ENCODE assay signal across 8 mouse cellular contexts in the genomic region with DNA sequence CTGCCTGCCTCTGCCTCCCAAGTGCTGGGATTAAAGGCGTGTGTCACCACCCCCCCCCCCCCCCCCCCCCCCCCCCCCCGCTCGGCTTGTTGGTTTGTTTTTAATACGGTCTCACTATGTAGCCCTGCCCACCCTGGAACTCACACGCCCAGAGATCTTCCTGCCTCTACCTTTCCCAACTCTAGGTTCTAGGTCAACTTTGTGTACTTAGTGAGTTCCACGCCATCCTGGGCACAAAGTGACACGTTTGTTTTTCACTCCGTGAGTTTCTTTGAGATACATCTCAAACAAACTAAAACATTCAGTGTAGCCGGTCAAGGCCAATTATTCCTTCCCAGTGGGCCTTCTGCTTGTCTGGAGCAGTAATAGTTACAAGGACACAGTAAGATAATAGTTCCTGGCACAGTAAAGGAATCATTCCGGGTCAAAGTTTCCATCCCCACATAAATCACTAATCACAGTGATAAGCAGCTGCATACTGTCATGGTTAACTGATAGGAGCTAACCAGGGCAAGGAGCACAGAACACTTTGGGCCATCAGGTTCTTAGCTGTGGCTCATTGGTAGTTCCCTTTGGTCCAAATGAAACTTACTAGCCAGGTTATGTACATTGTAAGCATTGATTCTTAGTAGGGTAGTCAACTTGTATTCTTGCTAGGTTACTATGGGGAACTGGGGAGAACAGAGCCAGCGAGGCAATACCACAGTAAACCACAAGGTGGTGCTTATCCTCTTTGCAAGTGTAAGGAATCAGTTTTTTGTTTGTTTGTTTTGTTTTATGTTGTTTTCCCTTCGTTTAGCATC. TPM values are rescaled to one million over a fixed set of nuclear protein-coding genes. Genes with fewer than 3 reads are reported as not detected.
DNase-seq lines count a peak whose midpoint lies in the region; ATAC-seq and TF ChIP-seq lines count a peak whose summit lies in the region.

No protein-coding gene starts in this region.

- H3K4me1 ChIP-seq in thymus, adult 2 months (replicated peaks; ENCODE audit: control insufficient read depth, insufficient read depth, low read length) = no peaks in the 10 kb centered on the region
- 0 out of 2 replicates have a peak, but pooled peaks cover 3% of the 10 kb centered on the region for H3K4me1 ChIP-seq in forebrain, embryonic 16.5 days (replicated peaks; ENCODE audit: control insufficient read depth, insufficient read depth, low read length)
- no peaks in the 10 kb centered on the region for H3K4me1 ChIP-seq in intestine, embryonic 15.5 days (replicated peaks)
- H3K4me1 ChIP-seq in liver, embryonic 11.5 days (replicated peaks; ENCODE audit: control insufficient read depth, insufficient read depth, low read length) = no peaks in the 10 kb centered on the region

- no peak overlapping the region for H3K27ac ChIP-seq in thymus, adult 2 months (ENCODE audit: control insufficient read depth, insufficient read depth, low read length)
- H3K27ac ChIP-seq in forebrain, embryonic 16.5 days (ENCODE audit: low read length) = no peak overlapping the region
- no peak overlapping the region for H3K27ac ChIP-seq in intestine, embryonic 15.5 days
- H3K27ac ChIP-seq in liver, embryonic 11.5 days (ENCODE audit: low read depth, low read length) = no peak overlapping the region

- 62% methylated on average over 7 of the region's 12 CpGs for WGBS in thymus, adult 2 months
- 71% methylated on average over 8 of the region's 12 CpGs for WGBS in forebrain, embryonic 16.5 days
- WGBS in intestine, embryonic 15.5 days = 53% methylated on average over 9 of the region's 12 CpGs
- WGBS in liver, embryonic 11.5 days = 64% methylated on average over 9 of the region's 12 CpGs

- no peaks in the 10 kb centered on the region for H3K9me3 ChIP-seq in forebrain, embryonic 16.5 days (ENCODE audit: control insufficient read depth, low read length)
- H3K9me3 ChIP-seq in intestine, embryonic 15.5 days = no peaks in the 10 kb centered on the region
- H3K9me3 ChIP-seq in liver, embryonic 11.5 days (ENCODE audit: control insufficient read depth, low read length) = no peaks in the 10 kb centered on the region

- TF ChIP-seq CTCF in thymus, adult 2 months (IDR thresholded peaks at IDR 0.05; ENCODE audit: borderline replicate concordance, control insufficient read depth, extremely low read depth, insufficient read depth, low read length, poor library complexity) = no peak

- H3K4me2 ChIP-seq in forebrain, embryonic 16.5 days (ENCODE audit: low read length) = no peak overlapping the region
- H3K4me2 ChIP-seq in intestine, embryonic 15.5 days (replicated peaks) = no peak overlapping the region
- no peak overlapping the region for H3K4me2 ChIP-seq in liver, embryonic 11.5 days

- peak; percentile 57 for ATAC-seq in forebrain, embryonic 16.5 days
- peak; percentile 80 for ATAC-seq in intestine, embryonic 15.5 days
- no peak for ATAC-seq in liver, embryonic 11.5 days (replicated peaks; ENCODE audit: low FRiP score)
- ATAC-seq in neutrophil, adult 5-6 weeks (ENCODE audit: extremely low read depth, insufficient number of reproducible peaks, low FRiP score, poor library complexity, severe bottlenecking) = peak; percentile 86

- DNase-seq in thymus, adult 2 months = peak; percentile 62
- no peak for DNase-seq in thymus, adult 18-20 months
- DNase-seq in c-Kit-positive CD71-positive TER-119-negative erythroid progenitor cells, embryonic 14.5 days (ENCODE audit: low read depth) = peak; percentile 50
- DNase-seq in liver, embryonic 11.5 days (ENCODE audit: low spot score) = peak; percentile 48
- DNase-seq in thymus, postnatal 0 days (ENCODE audit: low spot score) = peak; percentile 65

- H3K27me3 ChIP-seq in thymus, adult 2 months (ENCODE audit: control insufficient read depth, insufficient read depth, low read length) = no peaks in the 10 kb centered on the region
- no peaks in the 10 kb centered on the region for H3K27me3 ChIP-seq in forebrain, embryonic 16.5 days (replicated peaks; ENCODE audit: control insufficient read depth, insufficient read depth, low read length)
- H3K27me3 ChIP-seq in intestine, embryonic 15.5 days (replicated peaks) = no peaks in the 10 kb centered on the region
- H3K27me3 ChIP-seq in liver, embryonic 11.5 days (replicated peaks; ENCODE audit: control insufficient read depth, insufficient read depth, low read length) = no peaks in the 10 kb centered on the region

- no peak overlapping the region for H3K4me3 ChIP-seq in thymus, adult 2 months (ENCODE audit: control insufficient read depth, insufficient read depth, low read length)
- H3K4me3 ChIP-seq in forebrain, embryonic 16.5 days (replicated peaks; ENCODE audit: low read length) = no peak overlapping the region
- H3K4me3 ChIP-seq in intestine, embryonic 15.5 days (replicated peaks) = no peak overlapping the region
- H3K4me3 ChIP-seq in liver, embryonic 11.5 days (ENCODE audit: low read depth, low read length) = no peak overlapping the region

- H3K36me3 ChIP-seq in thymus, adult 2 months (ENCODE audit: control insufficient read depth, insufficient read depth, low read length) = no peaks in the 10 kb centered on the region
- peaks cover 5% of the 10 kb centered on the region; the same call in 1 of the 2 replicates for H3K36me3 ChIP-seq in forebrain, embryonic 16.5 days (ENCODE audit: control insufficient read depth, insufficient read depth)
- 0 out of 2 replicates have a peak, but pooled peaks cover 4% of the 10 kb centered on the region for H3K36me3 ChIP-seq in intestine, embryonic 15.5 days
- H3K36me3 ChIP-seq in liver, embryonic 11.5 days (ENCODE audit: control insufficient read depth, insufficient read depth, low read length) = no peaks in the 10 kb centered on the region

- H3K9ac ChIP-seq in forebrain, embryonic 16.5 days (replicated peaks; ENCODE audit: low read depth, low read length) = no peak overlapping the region
- H3K9ac ChIP-seq in intestine, embryonic 15.5 days = no peak overlapping the region
- H3K9ac ChIP-seq in liver, embryonic 11.5 days (ENCODE audit: low read depth, low read length) = no peak overlapping the region

- no peak for TF ChIP-seq POLR2A in thymus, adult 2 months (IDR thresholded peaks at IDR 0.05; ENCODE audit: control insufficient read depth, extremely low read depth, insufficient read depth, low read length, poor library complexity)

RNA-seq across cellular contexts. Expression of a gene that starts 15.1 kb away (rescaled TPM):
- 1.4 and 1.8 TPM in 2 replicates for polyA plus RNA-seq in thymus, adult 2 months (2012; rRNA removed)
- 20.8 and 21.2 TPM in 2 replicates for polyA plus RNA-seq in forebrain, embryonic 16.5 days (2015; fragmentation: Nextera tagmentation; extraction: Ambion mirVana)
- 15.8 and 17.0 TPM in 2 replicates for polyA plus RNA-seq in intestine, embryonic 15.5 days (2015; fragmentation: Nextera tagmentation; extraction: Ambion mirVana)
- polyA plus RNA-seq in liver, embryonic 11.5 days (2014; fragmentation: Nextera tagmentation; extraction: Ambion mirVana) = 5.6 and 6.3 TPM in 2 replicates
- total RNA-seq in neutrophil, adult 5-6 weeks (2017) = not detected in 2 replicates
- polyA plus RNA-seq in thymus, postnatal 0 days (2015; fragmentation: Nextera tagmentation; extraction: Ambion mirVana) = 0.42 and 0.63 TPM in 2 replicates

RNA-seq across cellular contexts. Expression of a gene that starts 24.8 kb away (rescaled TPM):
- polyA plus RNA-seq in thymus, adult 2 months (2012; rRNA removed) = 1,277 and 1,802 TPM in 2 replicates
- polyA plus RNA-seq in forebrain, embryonic 16.5 days (2015; fragmentation: Nextera tagmentation; extraction: Ambion mirVana) = 105 and 109 TPM in 2 replicates
- 195 and 208 TPM in 2 replicates for polyA plus RNA-seq in intestine, embryonic 15.5 days (2015; fragmentation: Nextera tagmentation; extraction: Ambion mirVana)
- 260 and 303 TPM in 2 replicates for polyA plus RNA-seq in liver, embryonic 11.5 days (2014; fragmentation: Nextera tagmentation; extraction: Ambion mirVana)
- total RNA-seq in neutrophil, adult 5-6 weeks (2017) = 830 and 867 TPM in 2 replicates
- 326 and 332 TPM in 2 replicates for polyA plus RNA-seq in thymus, postnatal 0 days (2015; fragmentation: Nextera tagmentation; extraction: Ambion mirVana)

RNA-seq across cellular contexts. Expression of a gene that starts 39.4 kb away (rescaled TPM):
- 1.8 and 2.0 TPM in 2 replicates for polyA plus RNA-seq in thymus, adult 2 months (2012; rRNA removed)
- polyA plus RNA-seq in forebrain, embryonic 16.5 days (2015; fragmentation: Nextera tagmentation; extraction: Ambion mirVana) = not detected in 2 replicates
- polyA plus RNA-seq in intestine, embryonic 15.5 days (2015; fragmentation: Nextera tagmentation; extraction: Ambion mirVana) = 0.24 and 0.28 TPM in 2 replicates
- polyA plus RNA-seq in liver, embryonic 11.5 days (2014; fragmentation: Nextera tagmentation; extraction: Ambion mirVana) = not detected in 2 replicates
- 83.7 and 93.7 TPM in 2 replicates for total RNA-seq in neutrophil, adult 5-6 weeks (2017)
- 0.53 and 0.88 TPM in 2 replicates for polyA plus RNA-seq in thymus, postnatal 0 days (2015; fragmentation: Nextera tagmentation; extraction: Ambion mirVana)

Comparison
In these comparisons a context has a peak if more than half of its experiments do, and no peak if none do; other contexts are left out.
1. DNase-seq: peak in thymus, adult 2 months (single experiment), c-Kit-positive CD71-positive TER-119-negative erythroid progenitor cells, embryonic 14.5 days (single experiment), liver, embryonic 11.5 days (single experiment) and thymus, postnatal 0 days (single experiment); none in thymus, adult 18-20 months (0 of 2).